Mouse (Mus musculus) layer of hippocampus, postnatal 25 days (tissue): Measurements from ENCODE around the gene Lgals12. TPM values are rescaled to one million over a fixed set of nuclear protein-coding genes. Genes with fewer than 3 reads are reported as not detected.

Experiments used
- DNase-seq, 2 experiments: peaks; one replicate each; pipeline ENCODE4 v3.0.0; 2022; ENCODE audit warnings: mixed read lengths in 2 of 2, low spot score in 1 of 2; ENCODE audit errors: extremely low spot score in 1 of 2
- total RNA-seq, 2 experiments: library from RNA; stranded (reverse); gene quantifications; 2 replicates each; pipeline ENCODE4 v1.2.3; 2021

Gene Lgals12
- total RNA-seq, 2 experiments from 2014 or later, result 0.28 to 0.32 TPM

GRCm38 (mm10) chr19:7548924-7549323 lies 58.1 kb downstream of the Lgals12 start:
- DNase-seq, result no peak

Other genes with a start within 250 kb of the Lgals12 start
- 10 to 100 TPM; 33.8 to 35.3 TPM for gene Spindoc, start 224.2 kb downstream of the Lgals12 start, total RNA-seq
- gene 2700081O15Rik, start 189.6 kb downstream of the Lgals12 start, total RNA-seq, result 10 to 100 TPM; 48.9 to 51.4 TPM
- 100 to 1,000 TPM; 798 to 841 TPM for gene Rtn3, start 123.9 kb downstream of the Lgals12 start, total RNA-seq
- gene Atl3, start 113.2 kb downstream of the Lgals12 start, total RNA-seq, result 10 to 100 TPM; 20.4 to 22.1 TPM
- gene Pla2g16, start 49.7 kb downstream of the Lgals12 start, total RNA-seq, result 10 to 100 TPM; 22.1 to 26.9 TPM
- not detected for gene Hrasls5, start 5.3 kb upstream of the Lgals12 start, total RNA-seq
- gene Slc22a19, start 104.1 kb upstream of the Lgals12 start, total RNA-seq, result not detected
- gene Slc22a26, start 195.5 kb upstream of the Lgals12 start, total RNA-seq, result not detected